8 mouse cellular contexts compared by ENCODE assay signal in genomic region chr11:120252843-120253645, GRCm38 (mm10). TPM values are rescaled to one million over a fixed set of nuclear protein-coding genes. Genes with fewer than 3 reads are reported as not detected.
DNase-seq lines count a peak whose midpoint lies in the region; ATAC-seq and TF ChIP-seq lines count a peak whose summit lies in the region.

No protein-coding gene starts in this region.

- ATAC-seq in hindbrain, postnatal 0 days, result no peak
- ATAC-seq in lung, postnatal 0 days, result peak; percentile 86
- ATAC-seq in liver, postnatal 0 days, result no peak

- peak overlapping the region; percentile 36 for H3K27ac ChIP-seq in heart, adult 2 months
- peak overlapping the region; percentile 70 for H3K27ac ChIP-seq in embryonic facial prominence, embryonic 10.5 days (replicated peaks)
- no peak overlapping the region; the same call in 1 of the 2 replicates for H3K27ac ChIP-seq in hindbrain, postnatal 0 days
- H3K27ac ChIP-seq in lung, postnatal 0 days (ENCODE audit: low read length), result peak overlapping the region; percentile 90
- no peak overlapping the region for H3K27ac ChIP-seq in liver, postnatal 0 days (ENCODE audit: low read depth)

- no peak overlapping the region for H3K4me2 ChIP-seq in hindbrain, postnatal 0 days (ENCODE audit: low read depth, low read length)
- H3K4me2 ChIP-seq in lung, postnatal 0 days (replicated peaks; ENCODE audit: low read depth, low read length), result peak overlapping the region; percentile 37
- H3K4me2 ChIP-seq in liver, postnatal 0 days (ENCODE audit: low read depth, low read length), result no peak overlapping the region

- no peak for TF ChIP-seq CTCF in heart, adult 2 months (IDR thresholded peaks at IDR 0.05)
- no peak; the same call in 1 of the 2 replicates for TF ChIP-seq CTCF in hindbrain, postnatal 0 days (IDR thresholded peaks at IDR 0.05; ENCODE audit: low read depth)
- 0 out of 2 replicates have a peak, but pooled peaks have one; percentile 8 for TF ChIP-seq CTCF in lung, postnatal 0 days (IDR thresholded peaks at IDR 0.05)
- TF ChIP-seq CTCF in liver, postnatal 0 days (IDR thresholded peaks at IDR 0.05; ENCODE audit: low read depth), result no peak

- H3K27me3 ChIP-seq in heart, adult 2 months (ENCODE audit: control insufficient read depth, insufficient read depth, low read length), result no peaks in the 10 kb centered on the region
- H3K27me3 ChIP-seq in embryonic facial prominence, embryonic 10.5 days (replicated peaks; ENCODE audit: low read depth, poor library complexity, severe bottlenecking), result no peaks in the 10 kb centered on the region
- H3K27me3 ChIP-seq in hindbrain, postnatal 0 days (ENCODE audit: insufficient read depth, low read length), result no peaks in the 10 kb centered on the region
- no peaks in the 10 kb centered on the region for H3K27me3 ChIP-seq in lung, postnatal 0 days (replicated peaks; ENCODE audit: insufficient read depth, low read length)
- H3K27me3 ChIP-seq in liver, postnatal 0 days (ENCODE audit: insufficient read depth, low read length), result no peaks in the 10 kb centered on the region

- H3K79me2 ChIP-seq in heart, adult 2 months (replicated peaks; ENCODE audit: control insufficient read depth, insufficient read depth, low read length), result no peaks in the 10 kb centered on the region

- DNase-seq in heart, adult 2 months, result peak in 1 of 2 experiments; percentile 54
- no peak for DNase-seq in heart, postnatal 10 days
- DNase-seq in embryonic facial prominence, embryonic 10.5 days (ENCODE audit: low spot score), result no peak
- DNase-seq in hindbrain, postnatal 0 days (ENCODE audit: low spot score), result peak; percentile 48
- DNase-seq in lung, postnatal 0 days (ENCODE audit: low spot score), result peak; percentile 91
- no peak for DNase-seq in right cerebral cortex, adult 18-20 months
- no peak for DNase-seq in c-Kit-positive CD71-positive TER-119-positive erythroid progenitor cells, embryonic 14.5 days (ENCODE audit: low spot score)
- DNase-seq in liver, postnatal 0 days, result no peak

- H3K4me3 ChIP-seq in heart, adult 2 months, result no peak overlapping the region
- H3K4me3 ChIP-seq in embryonic facial prominence, embryonic 10.5 days, result peak overlapping the region; percentile 37
- no peak overlapping the region for H3K4me3 ChIP-seq in hindbrain, postnatal 0 days (ENCODE audit: low read length)
- no peak overlapping the region for H3K4me3 ChIP-seq in lung, postnatal 0 days (ENCODE audit: low read depth, low read length)
- H3K4me3 ChIP-seq in liver, postnatal 0 days (ENCODE audit: low read depth, low read length), result no peak overlapping the region

- peaks cover 68% of the 10 kb centered on the region for H3K4me1 ChIP-seq in heart, adult 2 months (ENCODE audit: control insufficient read depth, insufficient read depth, low read length)
- peaks cover 98% of the 10 kb centered on the region for H3K4me1 ChIP-seq in embryonic facial prominence, embryonic 10.5 days
- peaks cover 51% of the 10 kb centered on the region for H3K4me1 ChIP-seq in hindbrain, postnatal 0 days (ENCODE audit: insufficient read depth, low read length)
- H3K4me1 ChIP-seq in lung, postnatal 0 days (ENCODE audit: insufficient read depth, low read depth, low read length), result peaks cover 72% of the 10 kb centered on the region
- peaks cover 31% of the 10 kb centered on the region for H3K4me1 ChIP-seq in liver, postnatal 0 days (ENCODE audit: insufficient read depth)

- no peak overlapping the region for H3K9ac ChIP-seq in heart, adult 2 months (ENCODE audit: low read depth, low read length)
- no peak overlapping the region; the same call in 1 of the 2 replicates for H3K9ac ChIP-seq in hindbrain, postnatal 0 days (replicated peaks; ENCODE audit: low read length)
- 0 out of 2 replicates have a peak overlapping the region, but pooled peaks have one; percentile 2 for H3K9ac ChIP-seq in lung, postnatal 0 days (replicated peaks; ENCODE audit: low read depth)
- no peak overlapping the region for H3K9ac ChIP-seq in liver, postnatal 0 days (replicated peaks)

- 38% methylated on average over 12 of the region's 12 CpGs for WGBS in heart, adult 2 months
- WGBS in embryonic facial prominence, embryonic 10.5 days, result 45% methylated on average over 12 of the region's 12 CpGs
- 44% methylated on average over 12 of the region's 12 CpGs for WGBS in hindbrain, postnatal 0 days
- WGBS in lung, postnatal 0 days, result 48% methylated on average over 12 of the region's 12 CpGs
- 71% methylated on average over 12 of the region's 12 CpGs for WGBS in liver, postnatal 0 days (ENCODE audit: insufficient replicate concordance)

- intact Hi-C loops in heart, adult 2 months (cut with DNase I), result no loop called here
- intact Hi-C loops in heart, postnatal 10 days (cut with DNase I), result no loop called here

- H3K36me3 ChIP-seq in heart, adult 2 months (ENCODE audit: control insufficient read depth, insufficient read depth, low read length), result peaks cover 2% of the 10 kb centered on the region; the same call in 1 of the 2 replicates
- H3K36me3 ChIP-seq in embryonic facial prominence, embryonic 10.5 days (replicated peaks), result peaks cover 79% of the 10 kb centered on the region
- no peaks in the 10 kb centered on the region for H3K36me3 ChIP-seq in hindbrain, postnatal 0 days (ENCODE audit: insufficient read depth, low read length)
- no peaks in the 10 kb centered on the region for H3K36me3 ChIP-seq in lung, postnatal 0 days (ENCODE audit: insufficient read depth, low read length)
- no peaks in the 10 kb centered on the region for H3K36me3 ChIP-seq in liver, postnatal 0 days (replicated peaks; ENCODE audit: insufficient read depth, low read length)

- no peaks in the 10 kb centered on the region for H3K9me3 ChIP-seq in embryonic facial prominence, embryonic 10.5 days
- no peaks in the 10 kb centered on the region for H3K9me3 ChIP-seq in hindbrain, postnatal 0 days (ENCODE audit: low read length)
- H3K9me3 ChIP-seq in lung, postnatal 0 days (ENCODE audit: low read length), result no peaks in the 10 kb centered on the region
- H3K9me3 ChIP-seq in liver, postnatal 0 days (ENCODE audit: low read length), result no peaks in the 10 kb centered on the region

- 0 out of 2 replicates have a peak, but pooled peaks have one; percentile 8 for TF ChIP-seq EP300 in heart, adult 2 months (IDR thresholded peaks at IDR 0.05; ENCODE audit: insufficient read depth, low read depth, low read length)
- peak; percentile 99 for TF ChIP-seq EP300 in lung, postnatal 0 days (IDR thresholded peaks at IDR 0.05)
- no peak for TF ChIP-seq EP300 in liver, postnatal 0 days (IDR thresholded peaks at IDR 0.05; ENCODE audit: low read depth)

- TF ChIP-seq POLR2A in heart, adult 2 months (IDR thresholded peaks at IDR 0.05; ENCODE audit: insufficient read depth, low read depth, low read length), result no peak

RNA-seq across cellular contexts. Expression of gene Bahcc1, which starts 20.3 kb away (rescaled TPM):
- 1 to 10 TPM; 5.4 to 9.7 TPM for total RNA-seq in heart, adult 2 months (2021)
- 5.9 and 6.4 TPM in 2 replicates for polyA plus RNA-seq in heart, adult 2 months (2012; rRNA removed)
- total RNA-seq in heart, postnatal 10 days (2021), result 10 to 100 TPM in 1 of 2 experiments, 1 to 10 TPM in 1; 8.8 to 14.1 TPM
- 18.0 and 18.4 TPM in 2 replicates for polyA plus RNA-seq in embryonic facial prominence, embryonic 10.5 days (2016; fragmentation: Nextera tagmentation; extraction: Ambion mirVana)
- total RNA-seq in hindbrain, postnatal 0 days (2014; rRNA removed), result 31.1 and 43.1 TPM in 2 replicates
- 8.8 and 9.1 TPM in 2 replicates for polyA plus RNA-seq in hindbrain, postnatal 0 days (2015; fragmentation: Nextera tagmentation; extraction: Ambion mirVana)
- 5.9 and 6.6 TPM in 2 replicates for polyA plus RNA-seq in lung, postnatal 0 days (2015; fragmentation: Nextera tagmentation; extraction: Ambion mirVana)
- 1.1 and 1.2 TPM in 2 replicates for polyA plus RNA-seq in liver, postnatal 0 days (2015; fragmentation: Nextera tagmentation; extraction: Ambion mirVana)

Comparison
In these comparisons a context has a peak if more than half of its experiments do, and no peak if none do; other contexts are left out.
1. DNase-seq: peak in hindbrain, postnatal 0 days (single experiment) and lung, postnatal 0 days (single experiment); none in heart, postnatal 10 days (0 of 2), embryonic facial prominence, embryonic 10.5 days (single experiment), right cerebral cortex, adult 18-20 months (single experiment), c-Kit-positive CD71-positive TER-119-positive erythroid progenitor cells, embryonic 14.5 days (single experiment) and liver, postnatal 0 days (single experiment).
2. H3K27ac ChIP-seq: peak in heart, adult 2 months (single experiment), embryonic facial prominence, embryonic 10.5 days (single experiment) and lung, postnatal 0 days (single experiment); none in hindbrain, postnatal 0 days (single experiment) and liver, postnatal 0 days (single experiment).